Mouse (Mus musculus): ENCODE measurements around the gene Olfr127. TPM values are rescaled to one million over a fixed set of nuclear protein-coding genes. Genes with fewer than 3 reads are reported as not detected.

Gene Olfr127
- 1 to 10 TPM in 1 of 2 experiments, under 1 TPM in 1; 0.10 to 1.0 TPM for polyA plus RNA-seq (2017; shearing (Covaris generic))

DNA sequence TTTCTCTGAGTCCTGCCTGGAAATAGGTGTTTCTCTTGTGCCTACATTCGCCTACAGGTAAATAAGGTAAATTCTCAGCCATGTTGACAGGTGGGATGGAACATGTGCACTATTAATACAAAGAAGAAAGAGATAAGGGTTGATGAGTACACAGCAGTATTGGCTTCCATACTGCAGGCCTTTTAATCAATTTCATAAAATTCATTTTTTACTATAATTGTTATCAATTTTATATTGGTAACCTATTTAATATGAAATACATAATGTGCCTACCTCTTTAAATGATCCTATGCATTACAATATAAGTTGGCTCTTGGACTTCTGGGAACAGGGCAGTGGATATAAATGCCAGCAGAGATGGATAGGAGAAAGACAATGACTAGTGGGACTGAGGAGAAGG is at the start of gene Olfr127:
Gene Olfr127, plus strand, starts transcription at position 301 of the 400 bp plus-strand sequence.

DNA sequence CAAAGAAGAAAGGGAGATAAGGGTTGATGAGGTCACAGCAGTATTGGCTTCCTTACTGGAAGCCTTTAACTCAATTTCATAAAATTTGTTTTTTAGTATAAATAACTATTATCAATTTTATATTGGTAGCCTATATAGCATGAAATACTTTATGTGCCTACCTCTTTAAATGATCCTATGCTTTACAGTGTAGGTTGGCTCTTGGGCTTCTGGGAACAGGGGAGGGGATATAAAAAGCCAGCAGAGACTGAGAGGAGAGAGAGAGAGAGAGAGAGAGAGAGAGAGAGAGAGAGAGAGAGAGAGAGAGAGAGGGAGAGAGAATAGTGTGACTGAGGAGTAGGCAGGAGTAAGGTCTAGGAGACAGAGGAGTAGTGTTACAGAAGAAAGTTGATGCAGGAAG is 20.0 kb downstream of the Olfr127 start, which contains the start of gene Olfr128:
Gene Olfr128, plus strand, starts transcription at position 301 of the 400 bp plus-strand sequence.

GRCm38 (mm10) chr17:37952979-37953378 is 52.7 kb downstream of the Olfr127 start, which contains the start of gene Olfr761:
TSS of gene Olfr761 (minus strand) at chr17:37953079.

Other genes with a start within 250 kb of the Olfr127 start
- gene Olfr117, start 236.7 kb upstream of the Olfr127 start, polyA plus RNA-seq (2017; shearing (Covaris generic)): under 1 TPM; 0.15 to 0.19 TPM
- gene Olfr118, start 233.4 kb upstream of the Olfr127 start, polyA plus RNA-seq (2017; shearing (Covaris generic)): under 1 TPM; 0.12 to 0.53 TPM
- gene Olfr119, start 203.9 kb upstream of the Olfr127 start, polyA plus RNA-seq (2017; shearing (Covaris generic)): not detected
- under 1 TPM in 1 of 2 experiments, not detected in 1; 0.13 TPM for gene Olfr120, start 178.6 kb upstream of the Olfr127 start, polyA plus RNA-seq (2017; shearing (Covaris generic))
- not detected for gene Olfr121, start 151.6 kb upstream of the Olfr127 start, polyA plus RNA-seq (2017; shearing (Covaris generic))
- under 1 TPM in 1 of 2 experiments, not detected in 1; 0.11 TPM for gene Olfr122, start 131.8 kb upstream of the Olfr127 start, polyA plus RNA-seq (2017; shearing (Covaris generic))
- gene Olfr123, start 106.9 kb upstream of the Olfr127 start, polyA plus RNA-seq (2017; shearing (Covaris generic)): under 1 TPM; 0.23 to 0.89 TPM
- not detected for gene Olfr124, start 100.5 kb upstream of the Olfr127 start, polyA plus RNA-seq (2017; shearing (Covaris generic))
- not detected for gene Olfr125, start 67.5 kb upstream of the Olfr127 start, polyA plus RNA-seq (2017; shearing (Covaris generic))
- gene Olfr126, start 53.0 kb upstream of the Olfr127 start, polyA plus RNA-seq (2017; shearing (Covaris generic)): under 1 TPM in 1 of 2 experiments, not detected in 1; 0.40 TPM
- under 1 TPM; 0.18 to 0.78 TPM for gene Olfr128, start 20.1 kb downstream of the Olfr127 start, polyA plus RNA-seq (2017; shearing (Covaris generic))
- gene Olfr761, start 52.6 kb downstream of the Olfr127 start, polyA plus RNA-seq (2017; shearing (Covaris generic)): not detected
- under 1 TPM; 0.12 to 0.29 TPM for gene Olfr129, start 159.6 kb downstream of the Olfr127 start, polyA plus RNA-seq (2017; shearing (Covaris generic))
- gene Olfr130, start 163.5 kb downstream of the Olfr127 start, polyA plus RNA-seq (2017; shearing (Covaris generic)): not detected
- under 1 TPM in 1 of 2 experiments, not detected in 1; 0.17 TPM for gene Olfr131, start 188.3 kb downstream of the Olfr127 start, polyA plus RNA-seq (2017; shearing (Covaris generic))
- not detected for gene Olfr132, start 234.1 kb downstream of the Olfr127 start, polyA plus RNA-seq (2017; shearing (Covaris generic))
- not detected for gene Olfr133, start 244.8 kb downstream of the Olfr127 start, polyA plus RNA-seq (2017; shearing (Covaris generic))